Mouse (Mus musculus) embryo, embryonic 9.5 days (tissue): ENCODE measurements around the gene Lzts3.
"Not testable (repeated sequence)": the region's sequence is repeated elsewhere in the genome, so short reads cannot be mapped to it uniquely, and the experiment has no call there.

Source experiments
- DNase-seq: peaks from one replicate; pipeline ENCODE4 v3.0.0-alpha.2; 2017; ENCODE audit errors: extremely low spot score

The Lzts3 gene

GRCm38 (mm10) chr2:130642684-130643369 is at the start of gene Lzts3:
Gene Lzts3, minus strand, starts transcription at chr2:130642803.
- peak; percentile 93 for DNase-seq

- DNase-seq = no peak
Measured at GRCm38 (mm10) chr2:130689011-130689410, 46.4 kb upstream of the Lzts3 start.

GRCm38 (mm10) chr2:130685426-130685825 is 42.8 kb upstream of the Lzts3 start:
- DNase-seq = no peak

GRCm38 (mm10) chr2:130681531-130681930 is 38.9 kb upstream of the Lzts3 start:
- no peak for DNase-seq

- no peak for DNase-seq
Measured at GRCm38 (mm10) chr2:130679899-130680298, 37.3 kb upstream of the Lzts3 start.

- DNase-seq = no peak
Measured at GRCm38 (mm10) chr2:130679154-130679553, 36.6 kb upstream of the Lzts3 start.

- DNase-seq = no peak
Measured at GRCm38 (mm10) chr2:130677211-130677610, 34.6 kb upstream of the Lzts3 start.

GRCm38 (mm10) chr2:130667559-130667958 is 25.0 kb upstream of the Lzts3 start, which contains the start of gene Itpa:
Gene Itpa, plus strand, starts transcription at chr2:130667610.
- DNase-seq = peak; percentile 86

- peak; percentile 93 for DNase-seq
Measured at GRCm38 (mm10) chr2:130664102-130664701, 21.6 kb upstream of the Lzts3 start, which contains the start of gene Ddrgk1. Gene Ddrgk1, minus strand, starts transcription at chr2:130664659.

- no peak for DNase-seq
Measured at GRCm38 (mm10) chr2:130663342-130663741, 20.7 kb upstream of the Lzts3 start.

GRCm38 (mm10) chr2:130658530-130658929 is 15.9 kb upstream of the Lzts3 start:
- DNase-seq = no peak

GRCm38 (mm10) chr2:130657541-130657940 is 14.9 kb upstream of the Lzts3 start:
- DNase-seq = no peak

GRCm38 (mm10) chr2:130656536-130656935 is 13.9 kb upstream of the Lzts3 start:
- no peak for DNase-seq

- DNase-seq = no peak
Measured at GRCm38 (mm10) chr2:130655660-130656339, 13.2 kb upstream of the Lzts3 start.

- no peak for DNase-seq
Measured at GRCm38 (mm10) chr2:130653760-130654159, 11.2 kb upstream of the Lzts3 start.

- no peak for DNase-seq
Measured at GRCm38 (mm10) chr2:130653303-130653702, 10.7 kb upstream of the Lzts3 start.

GRCm38 (mm10) chr2:130649028-130649427 is 6.4 kb upstream of the Lzts3 start:
- not testable (repeated sequence) for DNase-seq

- no peak for DNase-seq
Measured at GRCm38 (mm10) chr2:130645198-130645597, 2.6 kb upstream of the Lzts3 start.

GRCm38 (mm10) chr2:130642197-130642660 is 374 bp downstream of the Lzts3 start:
- no peak for DNase-seq

GRCm38 (mm10) chr2:130641351-130642025 is 1.1 kb downstream of the Lzts3 start:
- no peak for DNase-seq

- no peak for DNase-seq
Measured at GRCm38 (mm10) chr2:130639276-130639675, 3.3 kb downstream of the Lzts3 start.

- DNase-seq = no peak
Measured at GRCm38 (mm10) chr2:130638101-130638611, 4.4 kb downstream of the Lzts3 start.
